Mouse (Mus musculus): ENCODE measurements around the gene Kat6b. TPM values are rescaled to one million over a fixed set of nuclear protein-coding genes. Genes with fewer than 3 reads are reported as not detected.

Gene Kat6b
- polyA plus RNA-seq, 1 experiment, result 3.9 TPM

- peak overlapping the region; percentile 56 for H3ac ChIP-seq (ENCODE audit: control insufficient read depth, insufficient read length)
- no peaks in the 10 kb centered on the region for H3K36me3 ChIP-seq (ENCODE audit: control insufficient read depth, insufficient read depth)
- TF ChIP-seq MAX (IDR thresholded peaks at IDR 0.05; ENCODE audit: low read depth) (no peak), MYOG (IDR thresholded peaks at IDR 0.05; ENCODE audit: control insufficient read depth in 1 of 3, insufficient read depth in 1 of 3, insufficient read length in 2 of 3, low read depth in 2 of 3) (no peak), E2F4 (IDR thresholded peaks at IDR 0.05; ENCODE audit: insufficient read depth) (no peak), REST (IDR thresholded peaks at IDR 0.05; ENCODE audit: insufficient read depth, insufficient read length) (no peak), TCF12 (IDR thresholded peaks at IDR 0.05; ENCODE audit: insufficient read depth, poor library complexity, severe bottlenecking) (no peak), POLR2AphosphoS2 (IDR thresholded peaks at IDR 0.05; ENCODE audit: insufficient read length, low read depth) (no peak), POLR2A (IDR thresholded peaks at IDR 0.05; ENCODE audit: insufficient read length, low read depth) (peak; percentile 43), TCF3 (IDR thresholded peaks at IDR 0.05; ENCODE audit: insufficient read length, low read depth) (no peak)
- peak overlapping the region; percentile 91 for H3K4me2 ChIP-seq (ENCODE audit: low read depth)
- H3K27me3 ChIP-seq (ENCODE audit: control insufficient read depth, insufficient read depth, insufficient read length), result no peaks in the 10 kb centered on the region
- H3K79me2 ChIP-seq (ENCODE audit: control insufficient read depth, insufficient read depth), result peaks cover 19% of the 10 kb centered on the region
- H3K4me3 ChIP-seq, result peak overlapping the region; percentile 47
These were observed 17.9 kb downstream of the Kat6b start for GRCm38 (mm10) chr14:21499011-21499581.

DNA sequence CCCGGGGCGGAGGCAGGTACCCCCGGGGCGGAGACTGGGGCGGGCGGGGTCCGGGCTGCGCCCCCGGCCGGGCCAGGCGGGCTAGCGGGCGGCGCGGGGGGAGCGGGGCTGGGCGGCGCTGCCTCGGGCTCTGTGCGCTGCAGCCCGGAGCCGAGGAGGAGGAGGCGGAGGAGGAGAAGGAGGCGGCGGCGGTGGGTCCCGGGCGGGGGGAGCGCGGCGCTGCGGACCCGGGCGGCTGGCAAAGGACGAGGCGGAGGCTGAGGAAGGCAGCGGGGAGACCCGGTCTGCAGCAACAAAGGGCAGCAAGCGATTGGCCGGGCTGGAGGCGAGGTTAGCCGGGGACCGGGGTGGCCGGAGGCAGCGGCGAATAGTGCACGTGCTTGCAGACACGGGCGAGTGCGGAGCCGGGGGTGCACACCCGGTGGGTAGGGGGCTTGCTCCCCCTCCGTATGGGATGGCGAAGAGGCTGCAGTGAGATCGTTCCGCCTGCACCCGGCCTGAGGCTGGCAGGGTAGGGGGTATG lies 18.5 kb downstream of the Kat6b start:
- TF ChIP-seq MAX (IDR thresholded peaks at IDR 0.05; ENCODE audit: low read depth) (no peak), POLR2A (IDR thresholded peaks at IDR 0.05; ENCODE audit: insufficient read length, low read depth) (peak; percentile 38), SRF (IDR thresholded peaks at IDR 0.05; ENCODE audit: control insufficient read depth, insufficient read length, low read depth) (no peak)
- Histone ChIP-seq H3K36me3 (ENCODE audit: control insufficient read depth, insufficient read depth) (no peaks in the 10 kb centered on the region), H3K4me2 (ENCODE audit: low read depth) (peak overlapping the region; percentile 91), H3K4me3 (peak overlapping the region; percentile 47), H3ac (ENCODE audit: control insufficient read depth, insufficient read length) (peak overlapping the region; percentile 56), H3K27me3 (ENCODE audit: control insufficient read depth, insufficient read depth, insufficient read length) (no peaks in the 10 kb centered on the region), H3K79me2 (ENCODE audit: control insufficient read depth, insufficient read depth) (peaks cover 19% of the 10 kb centered on the region)

DNA sequence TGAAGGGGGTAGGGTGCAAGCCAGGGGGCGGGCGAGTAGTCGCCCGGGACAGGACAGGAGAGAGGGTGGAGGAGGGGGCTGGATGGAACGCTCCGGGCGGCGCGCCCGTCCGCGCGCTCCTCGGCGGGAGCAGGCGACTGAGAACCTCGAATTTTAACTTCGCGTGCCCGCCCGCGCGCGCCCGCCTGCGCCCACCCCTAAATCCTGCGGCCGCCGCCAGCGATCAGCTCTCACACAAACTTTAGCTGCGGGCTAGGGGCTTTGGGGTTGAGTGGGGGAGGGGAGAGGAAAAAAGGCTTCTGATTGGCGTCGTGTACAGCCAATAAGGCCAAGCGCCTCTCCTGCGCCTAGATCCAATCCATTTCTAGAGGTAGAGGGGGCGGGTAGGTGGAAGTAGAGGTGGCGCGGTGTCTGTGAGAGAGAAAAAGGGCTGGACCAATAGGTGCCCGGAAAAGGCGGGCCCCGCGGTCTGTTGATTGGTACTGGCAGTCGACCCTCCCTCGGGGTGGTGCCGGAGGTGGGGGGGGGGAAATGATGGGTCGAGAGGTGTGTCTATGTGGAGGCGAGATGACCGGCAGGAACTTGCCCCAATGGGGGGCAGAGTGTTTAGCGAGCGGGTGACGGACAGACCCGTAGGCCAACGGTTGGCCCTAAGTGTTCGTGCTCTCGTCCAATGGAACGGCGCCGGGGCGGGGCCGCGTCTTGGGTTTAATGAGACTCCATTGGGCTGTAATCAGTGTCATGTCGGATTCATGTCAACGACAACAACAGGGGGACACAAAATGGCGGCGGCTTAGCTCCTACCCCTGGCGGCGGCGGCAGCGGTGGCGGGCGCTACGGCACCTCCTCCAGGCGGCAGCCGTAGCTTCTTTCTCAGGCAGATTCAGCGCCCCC lies 19.2 kb downstream of the Kat6b start:
- H3K4me3 ChIP-seq, result peak overlapping the region; percentile 47
- H3K36me3 ChIP-seq (ENCODE audit: control insufficient read depth, insufficient read depth), result no peaks in the 10 kb centered on the region
- H3K79me2 ChIP-seq (ENCODE audit: control insufficient read depth, insufficient read depth), result peaks cover 19% of the 10 kb centered on the region
- H3K4me2 ChIP-seq (ENCODE audit: low read depth), result peak overlapping the region; percentile 91
- no peaks in the 10 kb centered on the region for H3K27me3 ChIP-seq (ENCODE audit: control insufficient read depth, insufficient read depth, insufficient read length)
- H3ac ChIP-seq (ENCODE audit: control insufficient read depth, insufficient read length), result peak overlapping the region; percentile 56
- TF ChIP-seq E2F4 (IDR thresholded peaks at IDR 0.05; ENCODE audit: insufficient read depth) (no peak), CEBPB (IDR thresholded peaks at IDR 0.05; ENCODE audit: insufficient read depth, poor library complexity, severe bottlenecking) (no peak), SRF (IDR thresholded peaks at IDR 0.05; ENCODE audit: control insufficient read depth, insufficient read length, low read depth) (no peak), MYOD1 (IDR thresholded peaks at IDR 0.05; ENCODE audit: control insufficient read depth in 1 of 3, insufficient read length in 2 of 3, low read depth in 2 of 3) (no peak), MYOG (IDR thresholded peaks at IDR 0.05; ENCODE audit: control insufficient read depth in 1 of 3, insufficient read depth in 1 of 3, insufficient read length in 2 of 3, low read depth in 2 of 3) (no peak), MAX (IDR thresholded peaks at IDR 0.05; ENCODE audit: low read depth) (no peak), POLR2AphosphoS2 (IDR thresholded peaks at IDR 0.05; ENCODE audit: insufficient read length, low read depth) (peak; percentile 50), USF1 (IDR thresholded peaks at IDR 0.05; ENCODE audit: low read depth) (no peak), POLR2A (IDR thresholded peaks at IDR 0.05; ENCODE audit: insufficient read length, low read depth) (peak; percentile 71), TCF12 (IDR thresholded peaks at IDR 0.05; ENCODE audit: insufficient read depth, poor library complexity, severe bottlenecking) (no peak), TCF3 (IDR thresholded peaks at IDR 0.05; ENCODE audit: insufficient read length, low read depth) (no peak), REST (IDR thresholded peaks at IDR 0.05; ENCODE audit: insufficient read depth, insufficient read length) (no peak)

GRCm38 (mm10) chr14:21501048-21501657 lies 19.9 kb downstream of the Kat6b start:
- Histone ChIP-seq H3K4me3 (peak overlapping the region; percentile 47), H3ac (ENCODE audit: control insufficient read depth, insufficient read length) (peak overlapping the region; percentile 56), H3K36me3 (ENCODE audit: control insufficient read depth, insufficient read depth) (no peaks in the 10 kb centered on the region), H3K4me2 (ENCODE audit: low read depth) (peak overlapping the region; percentile 91), H3K79me2 (ENCODE audit: control insufficient read depth, insufficient read depth) (peaks cover 23% of the 10 kb centered on the region), H3K27me3 (ENCODE audit: control insufficient read depth, insufficient read depth, insufficient read length) (no peaks in the 10 kb centered on the region)
- TF ChIP-seq E2F4 (IDR thresholded peaks at IDR 0.05; ENCODE audit: insufficient read depth), result no peak
- no peak for TF ChIP-seq USF1 (IDR thresholded peaks at IDR 0.05; ENCODE audit: low read depth)
- no peak for TF ChIP-seq TCF3 (IDR thresholded peaks at IDR 0.05; ENCODE audit: insufficient read length, low read depth)
- peak in 1 of 3 experiments; percentile 10 for TF ChIP-seq MYOD1 (IDR thresholded peaks at IDR 0.05; ENCODE audit: control insufficient read depth in 1 of 3, insufficient read length in 2 of 3, low read depth in 2 of 3)

DNA sequence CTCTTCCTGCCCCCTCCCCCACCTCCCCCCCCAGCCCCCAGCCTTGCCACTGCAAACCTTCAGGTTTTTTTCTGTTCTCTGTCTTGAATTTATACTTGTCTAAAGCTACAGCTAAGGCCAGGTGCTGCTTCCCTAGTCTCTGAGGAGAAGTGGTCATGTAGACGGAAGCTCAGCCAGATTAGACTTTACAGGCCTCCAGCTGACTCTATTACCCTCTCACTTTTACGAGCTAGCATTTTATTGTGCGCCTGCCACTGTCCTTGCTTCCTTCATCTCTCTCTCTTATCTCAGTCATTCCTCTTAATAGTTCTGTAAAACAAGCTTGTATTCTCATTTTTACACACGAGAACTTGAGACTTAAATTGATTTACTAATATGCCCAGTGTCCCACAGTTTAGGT lies 23.8 kb downstream of the Kat6b start:
- no peaks in the 10 kb centered on the region for H3K36me3 ChIP-seq (ENCODE audit: control insufficient read depth, insufficient read depth)
- no peak overlapping the region for H3K4me2 ChIP-seq (ENCODE audit: low read depth)
- no peak for TF ChIP-seq REST (IDR thresholded peaks at IDR 0.05; ENCODE audit: insufficient read depth, insufficient read length)
- TF ChIP-seq POLR2AphosphoS2 (IDR thresholded peaks at IDR 0.05; ENCODE audit: insufficient read length, low read depth), result no peak
- TF ChIP-seq SRF (IDR thresholded peaks at IDR 0.05; ENCODE audit: control insufficient read depth, insufficient read length, low read depth), result no peak
- no peak for TF ChIP-seq POLR2A (IDR thresholded peaks at IDR 0.05; ENCODE audit: insufficient read length, low read depth)
- no peak for TF ChIP-seq TCF12 (IDR thresholded peaks at IDR 0.05; ENCODE audit: insufficient read depth, poor library complexity, severe bottlenecking)
- no peak for TF ChIP-seq MAX (IDR thresholded peaks at IDR 0.05; ENCODE audit: low read depth)
- no peak for TF ChIP-seq E2F4 (IDR thresholded peaks at IDR 0.05; ENCODE audit: insufficient read depth)
- no peaks in the 10 kb centered on the region for H3K27me3 ChIP-seq (ENCODE audit: control insufficient read depth, insufficient read depth, insufficient read length)
- H3K79me2 ChIP-seq (ENCODE audit: control insufficient read depth, insufficient read depth), result peaks cover 44% of the 10 kb centered on the region
- H3ac ChIP-seq (ENCODE audit: control insufficient read depth, insufficient read length), result no peak overlapping the region
- no peak overlapping the region for H3K4me3 ChIP-seq

Data from myocyte (in vitro differentiated cells).